Mouse (Mus musculus) testis, adult 2 months (tissue): Measurements from ENCODE around the gene Gm21961.

Experiments used
- CTCF ChIP-seq: fragments of 200-500 bp; IDR thresholded peaks from 2 replicates; pipeline ENCODE4 v1.5.1; 2012; ENCODE audit warnings: low read depth, mild to moderate bottlenecking, inconsistent platforms, low read length, moderate library complexity; ENCODE audit not compliant: control insufficient read depth, insufficient read depth, insufficient replicate concordance
- POLR2A ChIP-seq: fragments of 200-500 bp; IDR thresholded peaks from 2 replicates; pipeline ENCODE4 v1.6.1; 2012; ENCODE audit warnings: low read depth, mild to moderate bottlenecking, inconsistent platforms, low read length, moderate library complexity; ENCODE audit not compliant: control insufficient read depth

GRCm38 (mm10) chr15:65014804-65015203 lies at the start of gene Gm21961:
- TF ChIP-seq CTCF (no peak), POLR2A (no peak)
